Mouse (Mus musculus): Measurements from ENCODE around the gene Slc25a39. TPM values are rescaled to one million over a fixed set of nuclear protein-coding genes. Genes with fewer than 3 reads are reported as not detected.
A peak's percentile ranks its signal among the peaks of the same experiment; 100 is the strongest.

Slc25a39 gene
- polyA plus RNA-seq, 1 experiment from 2014 or later = 451 TPM

DNA sequence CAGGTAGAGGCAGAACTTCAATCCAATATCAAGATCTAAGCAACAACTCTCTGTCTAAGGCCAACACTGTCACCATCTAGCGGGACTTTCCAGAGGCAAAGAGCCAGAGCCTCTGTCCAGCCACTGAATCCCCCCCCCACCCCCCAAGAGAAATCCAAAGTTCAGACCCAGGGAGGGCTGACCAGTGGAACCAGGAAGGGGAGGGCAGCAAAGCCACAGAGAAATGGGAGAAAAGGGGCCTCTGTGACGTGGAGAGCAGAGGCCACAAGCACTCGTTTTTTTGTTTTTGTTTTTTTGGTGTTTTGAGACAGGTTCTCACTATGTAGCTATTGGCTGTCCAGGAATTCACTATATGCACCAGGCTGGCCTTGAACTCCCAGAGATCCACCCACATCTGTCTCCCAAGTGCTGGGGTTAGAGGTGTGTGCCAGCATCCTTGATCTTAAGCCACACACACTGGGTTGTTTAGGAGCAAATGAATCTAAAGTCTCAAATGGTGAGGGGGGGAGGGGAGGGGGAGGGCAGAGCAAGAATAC lies 2.1 kb upstream of the Slc25a39 start:
- Histone ChIP-seq H3K36me3 (replicated peaks) (peaks cover 16% of the 10 kb centered on the region), H3K4me3 (replicated peaks) (peak overlapping the region; percentile 92; the same call in 1 of the 2 replicates), H3K27ac (replicated peaks) (peak overlapping the region; percentile 98), H3K4me1 (replicated peaks) (peaks cover 59% of the 10 kb centered on the region), H3K9me3 (replicated peaks) (no peaks in the 10 kb centered on the region), H3K27me3 (peaks cover 9% of the 10 kb centered on the region), H3K4me2 (peak overlapping the region; percentile 95), H3K9ac (peak overlapping the region; percentile 59; the same call in 1 of the 2 replicates)
- 70% methylated on average over 3 of the region's 3 CpGs for WGBS (ENCODE audit: insufficient replicate concordance)
- ATAC-seq (ENCODE audit: insufficient read depth) = no peak

DNA sequence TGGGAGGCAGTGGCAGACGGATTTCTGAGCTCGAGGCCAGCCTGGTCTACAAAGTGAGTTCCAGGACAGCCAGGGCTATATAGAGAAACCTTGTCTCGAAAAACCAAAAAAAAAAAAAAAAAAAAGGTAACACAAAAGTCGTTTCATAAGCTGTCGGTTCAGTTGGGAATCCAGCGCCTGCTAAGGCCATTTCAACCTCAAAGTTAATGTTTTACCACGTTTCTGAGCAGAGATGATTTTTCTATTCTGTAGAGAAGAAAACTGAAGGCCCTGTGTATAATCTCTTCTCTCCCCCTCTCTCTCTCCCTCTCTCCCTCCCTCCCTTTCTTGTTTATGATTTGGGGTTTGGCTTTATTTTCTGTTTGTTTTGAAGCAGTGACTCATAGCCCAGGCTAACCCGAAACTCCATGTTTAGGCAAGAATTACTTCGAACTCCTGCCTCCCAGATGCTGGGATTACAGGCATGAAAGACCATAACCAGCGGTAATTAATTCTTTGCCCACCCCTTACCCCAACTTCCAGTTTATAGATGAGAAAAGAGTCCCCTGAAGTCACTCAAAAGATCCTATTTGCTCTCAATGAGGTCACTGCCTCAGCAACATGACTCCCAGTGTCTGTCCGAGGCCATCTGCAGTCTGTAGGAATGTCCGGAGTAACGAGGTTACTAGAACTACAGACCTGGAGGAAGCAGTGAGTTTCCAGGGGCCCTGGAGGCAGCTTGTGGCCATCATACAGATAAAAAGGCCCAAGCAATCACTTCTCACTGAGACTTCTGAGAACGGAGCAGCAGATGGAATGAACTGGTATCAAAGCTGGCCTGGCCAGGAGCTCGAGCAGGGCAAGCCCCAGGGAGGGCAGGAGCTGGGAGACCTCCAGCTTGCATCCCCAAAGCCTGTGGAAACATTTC lies 1.4 kb upstream of the Slc25a39 start:
- no peak for ATAC-seq (ENCODE audit: insufficient read depth)
- H3K4me1 ChIP-seq (replicated peaks) = peaks cover 66% of the 10 kb centered on the region
- peak overlapping the region; percentile 92 for H3K4me3 ChIP-seq (replicated peaks)
- WGBS (ENCODE audit: insufficient replicate concordance) = 35% methylated on average over 15 of the region's 15 CpGs
- peak overlapping the region; percentile 59 for H3K9ac ChIP-seq
- peak overlapping the region; percentile 95 for H3K4me2 ChIP-seq
- H3K27me3 ChIP-seq = peaks cover 9% of the 10 kb centered on the region
- H3K36me3 ChIP-seq (replicated peaks) = peaks cover 23% of the 10 kb centered on the region
- peak overlapping the region; percentile 98 for H3K27ac ChIP-seq (replicated peaks)
- no peaks in the 10 kb centered on the region for H3K9me3 ChIP-seq (replicated peaks)

DNA sequence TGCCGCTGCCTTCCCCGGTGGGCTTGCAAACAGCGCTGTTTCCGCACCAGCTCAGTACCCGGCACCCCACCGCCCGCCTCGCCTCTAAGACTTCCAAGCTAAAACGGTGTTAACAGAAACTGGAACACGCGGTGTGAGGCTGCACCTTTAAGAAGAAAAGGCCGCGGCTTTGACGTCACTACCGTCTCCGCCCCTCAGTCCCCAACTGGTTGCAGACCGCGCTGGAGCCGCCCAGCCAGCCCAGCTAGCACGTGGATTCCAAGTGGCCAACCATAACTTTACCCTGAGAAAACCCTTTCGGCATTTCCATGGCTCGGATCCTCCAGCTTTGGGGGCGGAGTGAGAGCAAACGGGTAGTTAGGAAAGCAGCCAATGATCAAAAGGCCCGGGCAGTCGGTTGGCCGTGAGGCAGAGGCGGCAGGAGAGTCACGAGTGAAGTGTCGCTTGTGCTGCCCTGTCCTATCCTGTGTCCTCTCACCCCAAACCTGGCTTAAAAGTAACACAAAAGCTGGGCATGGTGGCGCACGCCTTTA lies 664 bp upstream of the Slc25a39 start:
- peaks cover 31% of the 10 kb centered on the region for H3K36me3 ChIP-seq (replicated peaks)

DNA sequence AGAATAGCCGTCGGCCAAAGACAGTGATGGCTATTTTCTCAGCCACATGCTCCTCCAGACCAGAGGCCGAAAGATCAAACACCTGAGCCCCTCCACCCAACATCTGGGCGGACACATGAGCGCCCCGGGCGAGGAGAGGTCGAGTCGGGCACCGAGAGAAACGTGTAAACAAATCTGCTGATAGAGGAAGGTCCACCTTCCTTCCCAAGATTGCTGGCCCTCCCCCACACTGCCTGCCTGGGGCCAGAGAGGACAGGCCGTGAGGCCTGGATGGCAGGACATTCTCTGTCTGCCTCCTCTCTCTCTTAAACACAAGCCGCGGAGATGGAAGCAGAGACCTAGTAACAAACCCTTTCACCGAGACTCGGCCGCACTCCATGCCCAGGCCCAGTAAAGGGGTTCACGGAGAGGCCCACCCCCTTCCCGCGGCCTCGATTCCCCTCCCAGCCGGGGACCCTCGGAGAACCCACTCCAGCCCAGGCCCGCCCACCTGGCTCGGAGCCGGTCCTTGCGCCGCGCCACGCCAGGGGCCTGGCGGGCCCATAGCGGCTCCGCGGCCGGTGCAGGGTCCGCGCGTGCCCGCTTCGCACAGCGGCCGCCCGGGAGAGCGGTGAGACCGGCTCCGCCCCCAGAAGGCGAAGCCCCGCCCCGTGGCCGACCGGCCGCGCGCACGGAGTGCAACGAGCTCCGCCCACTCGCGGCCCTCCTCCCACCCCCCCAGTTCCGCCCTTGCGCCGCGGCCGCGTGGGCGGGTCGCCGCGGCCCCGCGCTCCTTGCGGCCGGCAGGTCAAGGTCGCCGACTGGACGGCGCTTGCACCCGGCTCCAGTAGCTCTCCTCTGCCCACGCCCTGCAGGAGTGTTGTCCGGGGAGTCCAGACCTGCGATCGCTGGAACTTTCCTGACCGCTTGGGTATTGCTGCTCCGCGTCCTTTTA lies 579 bp downstream of the Slc25a39 start:
- Histone ChIP-seq H3K36me3 (replicated peaks) (peaks cover 43% of the 10 kb centered on the region), H3K27me3 (peaks cover 6% of the 10 kb centered on the region), H3K27ac (replicated peaks) (peak overlapping the region; percentile 98), H3K9ac (peak overlapping the region; percentile 99), H3K4me2 (peak overlapping the region; percentile 95), H3K4me1 (replicated peaks) (peaks cover 71% of the 10 kb centered on the region), H3K4me3 (replicated peaks) (peak overlapping the region; percentile 92), H3K9me3 (replicated peaks) (no peaks in the 10 kb centered on the region)
- under 1% methylated on average over 85 of the region's 85 CpGs for WGBS (ENCODE audit: insufficient replicate concordance)
- ATAC-seq (ENCODE audit: insufficient read depth) = peak; percentile 70

More for the DNA sequence above, 664 bp upstream of the Slc25a39 start:
- under 1% methylated on average over 32 of the region's 32 CpGs for WGBS (ENCODE audit: insufficient replicate concordance)
- peak; percentile 81 for ATAC-seq (ENCODE audit: insufficient read depth)
- peak overlapping the region; percentile 98 for H3K27ac ChIP-seq (replicated peaks)
- H3K9ac ChIP-seq = peak overlapping the region; percentile 99
- peak overlapping the region; percentile 92 for H3K4me3 ChIP-seq (replicated peaks)
- peaks cover 71% of the 10 kb centered on the region for H3K4me1 ChIP-seq (replicated peaks)
- peak overlapping the region; percentile 95 for H3K4me2 ChIP-seq
- no peaks in the 10 kb centered on the region for H3K9me3 ChIP-seq (replicated peaks)
- peaks cover 6% of the 10 kb centered on the region for H3K27me3 ChIP-seq

DNA sequence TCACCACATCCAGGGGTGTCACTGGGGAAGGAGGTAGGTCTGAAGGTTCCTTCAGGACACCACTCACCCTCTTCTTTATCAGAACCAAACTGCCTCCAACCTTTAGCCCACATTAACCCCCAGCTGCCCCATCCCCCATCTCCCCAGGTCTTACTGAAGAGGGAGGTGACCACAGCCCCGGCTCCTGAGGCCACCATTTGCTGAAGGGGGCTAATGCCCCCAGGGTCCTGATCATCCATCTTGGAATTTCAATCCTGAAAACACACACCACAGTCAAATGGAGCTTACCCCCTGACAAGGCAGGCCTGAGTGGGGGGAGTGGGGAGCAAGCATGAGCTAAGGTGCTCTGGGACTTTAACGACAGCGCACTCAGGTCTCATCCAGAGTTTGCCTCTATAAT lies 1.3 kb downstream of the Slc25a39 start:
- ATAC-seq (ENCODE audit: insufficient read depth) = no peak
- H3K9me3 ChIP-seq (replicated peaks) = no peaks in the 10 kb centered on the region
- H3K36me3 ChIP-seq (replicated peaks) = peaks cover 51% of the 10 kb centered on the region
- peak overlapping the region; percentile 99 for H3K9ac ChIP-seq
- H3K27ac ChIP-seq (replicated peaks) = peak overlapping the region; percentile 97
- peaks cover 14% of the 10 kb centered on the region for H3K27me3 ChIP-seq
- WGBS (ENCODE audit: insufficient replicate concordance) = 17% methylated on average over 3 of the region's 3 CpGs
- H3K4me1 ChIP-seq (replicated peaks) = peaks cover 72% of the 10 kb centered on the region
- peak overlapping the region; percentile 92 for H3K4me3 ChIP-seq (replicated peaks)
- H3K4me2 ChIP-seq = peak overlapping the region; percentile 95

DNA sequence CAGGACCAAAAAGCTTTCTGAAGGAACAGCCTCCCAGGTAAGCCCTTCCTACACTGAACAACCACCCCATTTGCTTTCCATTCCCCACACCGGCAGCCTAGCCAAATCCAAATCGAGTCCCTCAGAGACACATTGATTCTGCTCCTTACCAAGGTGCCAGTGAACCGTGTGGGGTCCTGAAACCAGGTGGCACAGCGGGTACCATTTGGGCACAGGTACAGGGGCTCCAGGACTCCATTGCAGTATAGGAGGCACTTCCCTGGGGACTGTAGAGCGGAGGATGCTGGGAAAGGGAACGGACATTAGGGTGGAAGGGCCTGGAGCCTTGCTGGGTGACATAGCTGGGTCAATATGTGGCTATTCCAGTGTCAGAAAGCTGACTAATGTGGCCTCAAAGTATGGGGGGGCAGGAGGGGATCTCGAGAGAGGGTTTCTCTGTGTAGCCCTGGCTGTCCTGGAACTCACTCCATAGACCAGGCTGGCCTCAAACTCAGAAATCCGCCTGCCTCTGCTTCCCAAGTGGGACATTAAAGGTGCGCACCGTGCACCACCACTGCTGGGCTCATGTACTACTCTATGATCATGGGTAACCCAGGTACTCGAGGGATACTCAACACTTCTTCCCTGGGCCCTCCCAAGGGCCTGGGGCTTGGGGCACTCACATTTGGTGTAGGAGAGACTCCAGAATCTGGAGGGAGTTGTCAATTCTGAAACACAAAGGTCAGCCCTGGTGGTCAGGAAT lies 2.0 kb downstream of the Slc25a39 start:
- peaks cover 72% of the 10 kb centered on the region for H3K4me1 ChIP-seq (replicated peaks)
- H3K27me3 ChIP-seq = peaks cover 20% of the 10 kb centered on the region
- H3K9ac ChIP-seq = peak overlapping the region; percentile 99
- peak overlapping the region; percentile 92 for H3K4me3 ChIP-seq (replicated peaks)
- H3K27ac ChIP-seq (replicated peaks) = peak overlapping the region; percentile 97
- ATAC-seq (ENCODE audit: insufficient read depth) = no peak
- H3K4me2 ChIP-seq = peak overlapping the region; percentile 95
- 74% methylated on average over 11 of the region's 11 CpGs for WGBS (ENCODE audit: insufficient replicate concordance)
- peaks cover 51% of the 10 kb centered on the region for H3K36me3 ChIP-seq (replicated peaks)
- H3K9me3 ChIP-seq (replicated peaks) = no peaks in the 10 kb centered on the region

DNA sequence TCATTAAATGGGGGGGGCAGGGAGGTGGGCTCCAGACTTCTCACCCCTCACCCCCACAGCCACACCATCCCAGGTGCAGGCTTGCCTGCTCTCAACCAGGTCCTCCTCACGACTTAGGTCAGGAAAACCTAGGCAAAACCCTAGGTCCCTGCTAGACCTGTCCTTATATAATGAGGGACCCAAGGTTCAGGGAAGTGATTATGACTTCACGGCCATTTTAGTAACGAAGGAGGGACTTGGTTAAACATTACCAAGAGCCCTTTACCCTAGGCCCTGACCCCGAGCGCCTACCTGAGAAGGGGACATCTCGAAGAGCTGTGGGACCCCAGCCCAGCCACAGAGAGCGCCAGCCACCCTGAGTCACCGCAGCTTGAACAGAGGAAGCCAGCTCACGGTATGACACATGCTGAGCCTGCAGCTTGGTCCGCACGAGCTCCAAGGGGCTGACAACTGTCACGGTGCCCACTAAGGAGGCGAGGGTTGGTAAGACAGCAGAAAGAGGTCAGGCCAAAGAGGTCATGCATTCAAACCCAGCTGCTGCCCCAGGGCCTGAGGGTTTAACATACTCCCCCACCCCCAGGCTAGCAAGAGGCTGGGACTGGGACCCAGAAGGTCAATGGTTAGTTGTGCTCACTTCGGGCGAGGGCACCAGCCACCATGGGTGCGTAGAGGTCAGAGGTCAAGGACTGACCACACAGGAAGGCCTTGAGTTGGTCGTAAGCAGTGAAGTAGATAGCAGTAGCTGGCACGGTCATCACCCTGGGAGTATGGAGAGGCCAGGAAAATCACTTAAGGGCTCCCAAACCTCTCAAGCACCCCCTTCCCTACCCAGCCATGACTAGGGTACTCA lies 3.4 kb downstream of the Slc25a39 start:
- Histone ChIP-seq H3K4me3 (replicated peaks) (peak overlapping the region; percentile 92), H3K27me3 (peaks cover 34% of the 10 kb centered on the region), H3K4me1 (replicated peaks) (peaks cover 74% of the 10 kb centered on the region), H3K36me3 (replicated peaks) (peaks cover 51% of the 10 kb centered on the region), H3K9me3 (replicated peaks) (no peaks in the 10 kb centered on the region), H3K27ac (replicated peaks) (0 out of 2 replicates have a peak overlapping the region, but pooled peaks have one; percentile 3), H3K9ac (peak overlapping the region; percentile 99; the same call in 1 of the 2 replicates), H3K4me2 (peak overlapping the region; percentile 95)
- WGBS (ENCODE audit: insufficient replicate concordance) = 81% methylated on average over 18 of the region's 18 CpGs
- no peak for ATAC-seq (ENCODE audit: insufficient read depth)

DNA sequence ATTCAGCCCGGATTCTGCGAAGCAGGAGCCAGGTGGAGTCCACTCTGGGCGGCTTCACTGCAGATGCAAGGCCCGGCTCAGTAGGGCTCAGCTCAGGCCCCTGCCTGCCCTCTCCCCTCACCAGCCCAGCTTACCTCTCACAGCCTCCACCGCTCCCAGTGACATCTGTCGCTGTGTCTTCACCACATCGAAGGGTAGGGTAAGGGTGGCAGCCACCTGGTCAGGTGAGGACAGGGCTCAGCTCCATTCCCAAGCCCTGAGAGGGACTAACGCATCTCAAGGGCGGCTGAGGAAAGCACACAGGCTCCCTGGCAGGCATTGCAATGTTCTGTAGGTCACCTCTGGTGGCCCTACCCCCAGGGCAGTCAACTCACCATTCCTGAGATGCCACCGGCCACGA lies 4.1 kb downstream of the Slc25a39 start:
- H3K9ac ChIP-seq = no peak overlapping the region
- H3K27ac ChIP-seq (replicated peaks) = 0 out of 2 replicates have a peak overlapping the region, but pooled peaks have one; percentile 11
- H3K4me1 ChIP-seq (replicated peaks) = peaks cover 73% of the 10 kb centered on the region
- no peaks in the 10 kb centered on the region for H3K9me3 ChIP-seq (replicated peaks)
- WGBS (ENCODE audit: insufficient replicate concordance) = 94% methylated on average over 11 of the region's 11 CpGs
- peaks cover 41% of the 10 kb centered on the region for H3K27me3 ChIP-seq
- H3K4me3 ChIP-seq (replicated peaks) = no peak overlapping the region
- peaks cover 51% of the 10 kb centered on the region for H3K36me3 ChIP-seq (replicated peaks)
- H3K4me2 ChIP-seq = no peak overlapping the region
- no peak for ATAC-seq (ENCODE audit: insufficient read depth)

DNA sequence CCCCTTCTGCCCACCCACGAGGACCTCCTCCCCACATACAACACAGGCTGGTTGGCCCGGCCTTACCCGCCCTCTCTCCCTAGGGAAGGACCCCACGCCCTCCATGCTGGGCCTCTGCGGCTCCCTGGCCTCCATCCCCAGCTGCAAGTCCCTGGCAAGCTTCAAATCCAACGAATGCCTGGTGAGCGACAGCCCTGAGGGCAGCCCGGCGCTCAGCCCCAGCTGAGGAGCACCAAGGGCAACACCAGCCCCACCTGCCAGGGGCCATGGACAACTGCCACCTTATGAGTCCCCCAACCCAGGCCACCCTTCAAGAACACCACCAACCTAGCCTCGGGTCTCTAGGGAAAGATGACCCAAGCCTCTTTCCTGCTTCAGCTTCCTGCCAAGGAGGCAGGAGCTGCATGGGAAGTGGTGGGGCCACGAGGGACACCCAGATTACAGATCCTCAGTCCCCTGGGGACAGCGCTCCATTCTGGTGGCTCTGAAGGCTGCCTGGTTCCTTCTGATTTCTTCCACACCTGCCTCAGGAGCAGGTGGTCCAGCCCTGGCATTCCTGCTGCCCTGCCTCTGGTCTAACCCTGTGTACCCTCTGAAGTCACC lies 5.7 kb downstream of the Slc25a39 start:
- Histone ChIP-seq H3K9me3 (replicated peaks) (no peaks in the 10 kb centered on the region), H3K4me2 (no peak overlapping the region), H3K27ac (replicated peaks) (no peak overlapping the region), H3K36me3 (replicated peaks) (peaks cover 51% of the 10 kb centered on the region), H3K27me3 (peaks cover 58% of the 10 kb centered on the region), H3K9ac (no peak overlapping the region), H3K4me1 (replicated peaks) (peaks cover 65% of the 10 kb centered on the region), H3K4me3 (replicated peaks) (no peak overlapping the region)
- WGBS (ENCODE audit: insufficient replicate concordance) = 64% methylated on average over 12 of the region's 12 CpGs
- ATAC-seq (ENCODE audit: insufficient read depth) = no peak
